Mouse (Mus musculus) liver, embryonic 14.5 days (tissue): ENCODE measurements around the gene Slc27a1. TPM values are rescaled to one million over a fixed set of nuclear protein-coding genes. Genes with fewer than 3 reads are reported as not detected.

ENCODE experiments used
- ATAC-seq: fragments of 200-750 bp; cut with Nextera tagmentation; 2 replicates; pipeline ENCODE4 v1.8.0; 2017; ENCODE audit warnings: moderate number of reproducible peaks, mild to moderate bottlenecking, moderate library complexity; ENCODE audit not compliant: insufficient read depth
- DNase-seq, 3 experiments: peaks; one replicate each; pipeline ENCODE4 v3.0.0-alpha.2; 2012 to 2013; ENCODE audit warnings: low read depth in 3 of 3, low spot score in 3 of 3
- H3K27ac ChIP-seq: fragments of 300-500 bp; sonication (generic); 2 replicates; pipeline ENCODE4 v1.5.1; 2014; ENCODE audit warnings: moderate library complexity, mild to moderate bottlenecking, control low read depth, inconsistent platforms
- H3K27me3 ChIP-seq: fragments of 300-500 bp; sonication (generic); 2 replicates; pipeline ENCODE4 v1.6.1; 2014; ENCODE audit warnings: mild to moderate bottlenecking, low read length, moderate library complexity; ENCODE audit not compliant: control insufficient read depth, insufficient read depth
- H3K36me3 ChIP-seq: fragments of 300-500 bp; sonication (generic); replicated peaks from 2 replicates; pipeline ENCODE4 v1.6.1; 2014; ENCODE audit warnings: low read depth; ENCODE audit not compliant: control insufficient read depth, insufficient read depth
- H3K4me1 ChIP-seq, 2 experiments: fragments of 200-500 bp in 1 of 2; fragments of 300-500 bp in 1 of 2; sonication (generic) in 1 of 2; replicated peaks; 2 replicates each; pipeline ENCODE4 v1.6.1; 2012 to 2014; ENCODE audit warnings: antibody characterized with exemption in 1 of 2, inconsistent platforms in 1 of 2, low read length in 1 of 2; ENCODE audit not compliant: control insufficient read depth in 2 of 2, insufficient read depth in 2 of 2
- H3K4me2 ChIP-seq: fragments of 300-500 bp; sonication (generic); 2 replicates; pipeline ENCODE4 v1.6.1; 2014; ENCODE audit warnings: low read depth, mild to moderate bottlenecking, control low read depth, moderate library complexity
- H3K4me3 ChIP-seq, 2 experiments: fragments of 200-500 bp in 1 of 2; fragments of 300-500 bp in 1 of 2; sonication (generic) in 1 of 2; 2 replicates each; pipeline ENCODE4 v1.5.1; 2012 to 2014; ENCODE audit warnings: low read depth in 2 of 2, low read length in 2 of 2, mild to moderate bottlenecking in 2 of 2, control low read depth in 1 of 2, inconsistent platforms in 1 of 2, moderate library complexity in 1 of 2; ENCODE audit not compliant: insufficient read depth in 1 of 2
- H3K9ac ChIP-seq: fragments of 300-500 bp; sonication (generic); replicated peaks from 2 replicates; pipeline ENCODE4 v1.6.1; 2014; ENCODE audit warnings: mild to moderate bottlenecking, control low read depth, moderate library complexity
- H3K9me3 ChIP-seq: fragments of 300-500 bp; sonication (generic); 2 replicates; pipeline ENCODE4 v1.6.1; 2016; ENCODE audit warnings: low read length, mixed read lengths; ENCODE audit not compliant: control insufficient read depth
- CTCF ChIP-seq: IDR thresholded peaks from 2 replicates; pipeline ENCODE4 v1.5.1; 2016; ENCODE audit warnings: antibody characterized with exemption, low read depth, control low read depth
- EP300 ChIP-seq: IDR thresholded peaks from 2 replicates; pipeline ENCODE4 v1.6.1; 2016; ENCODE audit warnings: antibody characterized with exemption, low read depth
- WGBS: fragments of 180-500 bp; shearing (Covaris S2); extraction: QIAGEN DNeasy Blood & Tissue Kit; methylation state at CpG from one replicate; pipeline ENCODE4 v1.1.7; 2014; ENCODE audit not compliant: insufficient replicate concordance; 5-methylcytosine and 5-hydroxymethylcytosine counted together
- polyA plus RNA-seq, 2 experiments: library from polyadenylated mRNA; depleted of rRNA in 1 of 2; stranded (reverse) in 1 of 2; unstranded in 1 of 2; fragments of >200 nt; fragmentation: Nextera tagmentation in 1 of 2; extraction: Ambion mirVana in 1 of 2; gene quantifications; 2 replicates each; pipeline versions ENCODE4 v1.2.1 to v1.2.3; 2012 to 2014

Slc27a1 gene
- polyA plus RNA-seq, 2 experiments = 0.28 to 1.9 TPM

DNA sequence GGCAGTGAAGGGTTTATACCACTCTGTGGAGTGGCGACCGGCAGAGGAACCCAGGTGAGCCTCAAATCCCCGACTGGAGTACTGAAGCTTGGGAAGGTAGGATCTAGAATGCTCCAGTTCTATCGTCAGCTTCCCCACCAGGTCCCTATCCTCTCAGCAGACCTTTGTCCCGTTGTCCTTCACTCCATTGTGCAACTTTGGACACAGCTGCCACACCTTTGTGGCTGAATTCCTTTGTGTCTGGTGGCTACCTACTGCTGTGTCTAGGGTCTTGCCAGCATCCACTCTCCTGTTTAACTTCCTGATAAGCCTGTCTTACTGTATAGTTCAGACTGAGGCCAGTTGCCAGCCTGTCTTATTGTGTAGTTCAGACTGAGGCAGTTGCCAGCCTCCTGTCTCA, 43.5 kb downstream of the Slc27a1 start:
- TF ChIP-seq CTCF = no peak
- TF ChIP-seq EP300 = no peak
- H3K4me2 ChIP-seq = peak overlapping the region; percentile 99
- no peak for ATAC-seq
- H3K27ac ChIP-seq = no peak overlapping the region
- H3K9ac ChIP-seq = peak overlapping the region; percentile 83
- H3K27me3 ChIP-seq = no peaks in the 10 kb centered on the region
- no peaks in the 10 kb centered on the region for H3K9me3 ChIP-seq
- DNase-seq = no peak
- peaks cover 7% of the 10 kb centered on the region for H3K36me3 ChIP-seq
- peak overlapping the region; percentile 72 to 91 for H3K4me3 ChIP-seq
- WGBS = 37% methylated on average over 5 of the region's 5 CpGs
- peaks cover 6 to 14% of the 10 kb centered on the region in 2 experiments for H3K4me1 ChIP-seq

DNA sequence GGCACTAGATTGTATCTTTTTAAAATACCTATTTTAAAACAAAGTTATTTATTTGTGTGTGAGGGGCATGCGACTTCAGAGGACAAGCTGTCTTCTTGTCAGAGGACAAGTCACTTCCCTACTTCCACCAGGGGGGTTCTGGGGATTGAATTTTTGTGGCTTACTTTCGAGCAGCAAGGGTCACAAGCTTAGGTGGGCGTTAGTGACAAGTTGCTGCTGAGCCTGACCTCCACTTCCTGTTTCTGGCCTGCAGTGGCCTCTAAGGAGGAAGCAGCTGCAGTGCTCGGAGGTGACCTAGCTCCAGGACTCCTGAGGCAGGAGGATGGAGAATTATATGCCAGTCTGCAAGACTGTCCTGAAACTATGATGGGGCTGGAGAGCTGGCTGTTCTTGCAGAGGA, 44.7 kb downstream of the Slc27a1 start:
- Histone ChIP-seq H3K27ac (no peak overlapping the region), H3K4me2 (no peak overlapping the region), H3K27me3 (no peaks in the 10 kb centered on the region), H3K9ac (no peak overlapping the region), H3K9me3 (no peaks in the 10 kb centered on the region), H3K4me1 (peaks cover 6 to 14% of the 10 kb centered on the region in 2 experiments), H3K36me3 (peaks cover 11% of the 10 kb centered on the region), H3K4me3 (no peak overlapping the region)
- TF ChIP-seq EP300 = no peak
- TF ChIP-seq CTCF = no peak
- 38% methylated on average over 4 of the region's 4 CpGs for WGBS
- ATAC-seq (no peak), DNase-seq (no peak)

DNA sequence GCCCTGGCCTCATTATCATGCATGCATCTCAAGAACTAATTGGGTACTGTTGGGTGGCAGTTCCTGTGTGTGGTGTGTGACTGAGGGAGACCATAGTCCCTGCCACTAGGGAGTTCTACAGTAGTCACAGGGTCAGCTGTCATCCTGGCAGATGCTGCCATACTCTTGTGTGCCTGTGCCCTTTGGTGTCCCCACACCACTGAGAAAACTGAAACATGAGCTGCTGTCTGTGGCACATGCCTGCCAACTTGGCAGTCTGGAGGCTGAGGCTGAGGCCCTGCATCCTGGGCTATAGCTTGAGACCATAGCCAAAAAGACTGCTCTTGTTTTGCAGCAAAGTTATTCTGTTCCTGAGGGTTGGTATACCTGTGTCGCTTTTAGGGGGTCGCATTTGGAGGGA, 51.1 kb downstream of the Slc27a1 start:
- Histone ChIP-seq H3K9ac (no peak overlapping the region), H3K4me1 (no peaks in the 10 kb centered on the region)
- 78% methylated on average over 2 of the region's 2 CpGs for WGBS

DNA sequence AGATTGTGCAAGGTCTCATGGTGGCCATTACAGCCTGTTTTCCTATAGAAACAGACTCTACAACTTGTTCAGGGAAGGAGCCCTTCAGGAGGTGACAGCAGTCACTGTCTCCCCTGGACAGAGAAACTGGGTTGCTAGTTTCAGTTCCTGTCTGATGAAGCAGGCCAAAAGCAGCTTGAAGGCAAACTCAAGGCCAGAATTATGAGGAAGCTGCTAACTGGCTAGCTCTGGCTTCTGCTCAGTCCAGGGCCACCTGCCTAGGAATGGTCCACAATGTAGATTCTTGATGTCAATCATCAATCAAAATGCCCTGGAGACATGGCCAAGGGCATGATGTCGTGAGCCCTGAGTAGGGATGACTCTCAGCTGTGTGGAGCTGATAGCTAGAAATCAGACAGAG, 56.4 kb downstream of the Slc27a1 start:
- peaks cover 28% of the 10 kb centered on the region for H3K36me3 ChIP-seq
- no peak for ATAC-seq
- no peak overlapping the region for H3K4me3 ChIP-seq
- H3K27me3 ChIP-seq = peaks cover 7% of the 10 kb centered on the region
- WGBS = 32% methylated on average over 1 of the region's 1 CpGs
- TF ChIP-seq CTCF (no peak), EP300 (no peak)
- H3K9me3 ChIP-seq = peaks cover 3% of the 10 kb centered on the region
- no peak overlapping the region for H3K9ac ChIP-seq
- no peak overlapping the region for H3K27ac ChIP-seq
- DNase-seq = no peak
- no peak overlapping the region for H3K4me2 ChIP-seq
- H3K4me1 ChIP-seq = peaks cover 7 to 14% of the 10 kb centered on the region in 2 experiments

More for the DNA sequence above, 51.1 kb downstream of the Slc27a1 start:
- Histone ChIP-seq H3K4me2 (no peak overlapping the region), H3K4me3 (no peak overlapping the region), H3K27me3 (no peaks in the 10 kb centered on the region), H3K9me3 (peaks cover 3% of the 10 kb centered on the region), H3K36me3 (peaks cover 45% of the 10 kb centered on the region), H3K27ac (no peak overlapping the region)
- ATAC-seq (no peak), DNase-seq (no peak)
- no peak for TF ChIP-seq CTCF
- no peak for TF ChIP-seq EP300

DNA sequence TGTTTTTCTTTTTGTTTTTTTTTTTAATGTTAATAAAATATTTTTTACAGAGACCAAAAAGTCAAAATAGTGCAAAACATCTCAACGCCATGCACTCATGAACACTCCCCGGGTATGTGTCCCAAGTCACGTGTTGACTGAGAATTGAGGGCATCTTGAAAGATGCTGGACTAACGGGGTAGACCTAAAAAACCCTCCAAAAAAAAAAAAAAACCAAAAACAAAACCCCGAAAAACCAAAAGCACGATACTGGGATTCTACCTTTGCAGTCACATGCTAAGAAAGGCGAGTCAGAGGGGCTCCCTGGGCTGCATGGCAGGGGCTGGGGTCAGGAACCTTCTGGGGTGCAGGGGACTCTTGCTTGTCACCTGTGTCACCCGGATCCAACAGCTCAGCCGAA, 58.1 kb downstream of the Slc27a1 start:
- peaks cover 26% of the 10 kb centered on the region for H3K36me3 ChIP-seq
- ATAC-seq (no peak), DNase-seq (no peak)
- no peak overlapping the region for H3K4me2 ChIP-seq
- H3K27ac ChIP-seq = no peak overlapping the region
- H3K4me3 ChIP-seq = no peak overlapping the region
- 61% methylated on average over 9 of the region's 9 CpGs for WGBS
- TF ChIP-seq EP300 (no peak), CTCF (no peak)
- H3K4me1 ChIP-seq = peaks cover 7 to 14% of the 10 kb centered on the region in 2 experiments
- H3K9ac ChIP-seq = no peak overlapping the region
- H3K9me3 ChIP-seq = peaks cover 3% of the 10 kb centered on the region
- peaks cover 14% of the 10 kb centered on the region for H3K27me3 ChIP-seq
